Mouse (Mus musculus) lung, adult 2 months (tissue): Measurements from ENCODE around the gene Cyp3a11.

Experiments used
- CTCF ChIP-seq: fragments of 200-500 bp; IDR thresholded peaks from 2 replicates; pipeline ENCODE4 v1.5.1; 2011; ENCODE audit warnings: mild to moderate bottlenecking, low read length, control low read depth; ENCODE audit not compliant: insufficient read depth
- POLR2A ChIP-seq: fragments of 200-500 bp; IDR thresholded peaks from 2 replicates; pipeline ENCODE4 v1.6.1; 2011; ENCODE audit warnings: low read depth, mild to moderate bottlenecking, control low read depth, low read length, borderline replicate concordance; ENCODE audit errors: extremely low read depth

GRCm38 (mm10) chr5:145903349-145903748, 23.6 kb upstream of the Cyp3a11 start:
- no peak for TF ChIP-seq CTCF
- TF ChIP-seq POLR2A: no peak
